Mouse (Mus musculus): ENCODE data around the gene Ctrc. TPM values are rescaled to one million over a fixed set of nuclear protein-coding genes. Genes with fewer than 3 reads are reported as not detected.
A peak's percentile ranks its signal among the peaks of the same experiment; 100 is the strongest.

Gene Ctrc
- polyA plus RNA-seq, 1 experiment from 2014 or later = not detected

GRCm38 (mm10) chr4:141834536-141835095 lies 11.5 kb downstream of the Ctrc start:
- no peak overlapping the region for H3K4me2 ChIP-seq (replicated peaks; ENCODE audit: low read depth, low read length)
- DNase-seq (ENCODE audit: low spot score) = no peak
- H3K9ac ChIP-seq (ENCODE audit: low read depth, low read length) = no peak overlapping the region
- no peak overlapping the region for H3K27ac ChIP-seq (ENCODE audit: low read depth, low read length)
- ATAC-seq (ENCODE audit: low FRiP score) = no peak
- no peak overlapping the region for H3K4me3 ChIP-seq (ENCODE audit: low read depth, low read length)
- no peaks in the 10 kb centered on the region for H3K27me3 ChIP-seq (ENCODE audit: control insufficient read depth, insufficient read depth, low read length)
- no peaks in the 10 kb centered on the region for H3K9me3 ChIP-seq (ENCODE audit: control insufficient read depth, low read length)
- H3K4me1 ChIP-seq (replicated peaks; ENCODE audit: control insufficient read depth, insufficient read depth, low read length) = no peaks in the 10 kb centered on the region
- no peaks in the 10 kb centered on the region for H3K36me3 ChIP-seq (ENCODE audit: control insufficient read depth, insufficient read depth, low read length)
- WGBS = 70% methylated on average over 5 of the region's 5 CpGs

GRCm38 (mm10) chr4:141833911-141834310 lies 12.2 kb downstream of the Ctrc start:
- 50% methylated on average over 1 of the region's 1 CpGs for WGBS

GRCm38 (mm10) chr4:141831361-141831760 lies 14.8 kb downstream of the Ctrc start:
- Histone ChIP-seq H3K4me1 (replicated peaks; ENCODE audit: control insufficient read depth, insufficient read depth, low read length) (no peaks in the 10 kb centered on the region), H3K27me3 (ENCODE audit: control insufficient read depth, insufficient read depth, low read length) (no peaks in the 10 kb centered on the region), H3K9me3 (ENCODE audit: control insufficient read depth, low read length) (no peaks in the 10 kb centered on the region), H3K4me2 (replicated peaks; ENCODE audit: low read depth, low read length) (no peak overlapping the region), H3K4me3 (ENCODE audit: low read depth, low read length) (no peak overlapping the region), H3K27ac (ENCODE audit: low read depth, low read length) (no peak overlapping the region), H3K36me3 (ENCODE audit: control insufficient read depth, insufficient read depth, low read length) (no peaks in the 10 kb centered on the region), H3K9ac (ENCODE audit: low read depth, low read length) (no peak overlapping the region)
- ATAC-seq (ENCODE audit: low FRiP score) = no peak
- DNase-seq (ENCODE audit: low spot score) = no peak
- WGBS = 87% methylated on average over 7 of the region's 7 CpGs

More at GRCm38 (mm10) chr4:141833911-141834310, 12.2 kb downstream of the Ctrc start:
- Histone ChIP-seq H3K27ac (ENCODE audit: low read depth, low read length) (no peak overlapping the region), H3K4me2 (replicated peaks; ENCODE audit: low read depth, low read length) (no peak overlapping the region), H3K9me3 (ENCODE audit: control insufficient read depth, low read length) (no peaks in the 10 kb centered on the region), H3K4me3 (ENCODE audit: low read depth, low read length) (no peak overlapping the region), H3K36me3 (ENCODE audit: control insufficient read depth, insufficient read depth, low read length) (no peaks in the 10 kb centered on the region), H3K4me1 (replicated peaks; ENCODE audit: control insufficient read depth, insufficient read depth, low read length) (no peaks in the 10 kb centered on the region), H3K27me3 (ENCODE audit: control insufficient read depth, insufficient read depth, low read length) (no peaks in the 10 kb centered on the region), H3K9ac (ENCODE audit: low read depth, low read length) (no peak overlapping the region)
- no peak for DNase-seq (ENCODE audit: low spot score)
- no peak for ATAC-seq (ENCODE audit: low FRiP score)

GRCm38 (mm10) chr4:141830381-141830780 lies 15.8 kb downstream of the Ctrc start:
- Histone ChIP-seq H3K4me2 (replicated peaks; ENCODE audit: low read depth, low read length) (no peak overlapping the region), H3K27me3 (ENCODE audit: control insufficient read depth, insufficient read depth, low read length) (no peaks in the 10 kb centered on the region), H3K4me3 (ENCODE audit: low read depth, low read length) (no peak overlapping the region), H3K9me3 (ENCODE audit: control insufficient read depth, low read length) (no peaks in the 10 kb centered on the region), H3K4me1 (replicated peaks; ENCODE audit: control insufficient read depth, insufficient read depth, low read length) (no peaks in the 10 kb centered on the region), H3K9ac (ENCODE audit: low read depth, low read length) (no peak overlapping the region), H3K36me3 (ENCODE audit: control insufficient read depth, insufficient read depth, low read length) (no peaks in the 10 kb centered on the region), H3K27ac (ENCODE audit: low read depth, low read length) (no peak overlapping the region)
- no peak for DNase-seq (ENCODE audit: low spot score)
- no peak for ATAC-seq (ENCODE audit: low FRiP score)
- 62% methylated on average over 11 of the region's 11 CpGs for WGBS

- Histone ChIP-seq H3K9ac (ENCODE audit: low read depth, low read length) (no peak overlapping the region), H3K36me3 (ENCODE audit: control insufficient read depth, insufficient read depth, low read length) (no peaks in the 10 kb centered on the region), H3K27ac (ENCODE audit: low read depth, low read length) (no peak overlapping the region), H3K27me3 (ENCODE audit: control insufficient read depth, insufficient read depth, low read length) (no peaks in the 10 kb centered on the region), H3K4me3 (ENCODE audit: low read depth, low read length) (no peak overlapping the region), H3K4me2 (replicated peaks; ENCODE audit: low read depth, low read length) (no peak overlapping the region), H3K4me1 (replicated peaks; ENCODE audit: control insufficient read depth, insufficient read depth, low read length) (no peaks in the 10 kb centered on the region), H3K9me3 (ENCODE audit: control insufficient read depth, low read length) (no peaks in the 10 kb centered on the region)
- no peak for ATAC-seq (ENCODE audit: low FRiP score)
- 76% methylated on average over 4 of the region's 4 CpGs for WGBS
- no peak for DNase-seq (ENCODE audit: low spot score)
Measured at GRCm38 (mm10) chr4:141828177-141828576, 18.0 kb downstream of the Ctrc start.

GRCm38 (mm10) chr4:141827401-141827800 lies 18.8 kb downstream of the Ctrc start:
- no peaks in the 10 kb centered on the region for H3K9me3 ChIP-seq (ENCODE audit: control insufficient read depth, low read length)
- H3K4me2 ChIP-seq (replicated peaks; ENCODE audit: low read depth, low read length) = no peak overlapping the region
- H3K4me1 ChIP-seq (replicated peaks; ENCODE audit: control insufficient read depth, insufficient read depth, low read length) = no peaks in the 10 kb centered on the region
- DNase-seq (ENCODE audit: low spot score) = no peak
- no peak overlapping the region for H3K4me3 ChIP-seq (ENCODE audit: low read depth, low read length)
- no peak overlapping the region for H3K9ac ChIP-seq (ENCODE audit: low read depth, low read length)
- no peaks in the 10 kb centered on the region for H3K36me3 ChIP-seq (ENCODE audit: control insufficient read depth, insufficient read depth, low read length)
- ATAC-seq (ENCODE audit: low FRiP score) = no peak
- no peaks in the 10 kb centered on the region for H3K27me3 ChIP-seq (ENCODE audit: control insufficient read depth, insufficient read depth, low read length)
- WGBS = 93% methylated on average over 2 of the region's 2 CpGs
- H3K27ac ChIP-seq (ENCODE audit: low read depth, low read length) = no peak overlapping the region

- no peak within 1 kb of the TSS for H3K4me3 ChIP-seq (ENCODE audit: low read depth, low read length)
- no peak within 1 kb of the TSS for H3K9ac ChIP-seq (ENCODE audit: low read depth, low read length)
- H3K4me1 ChIP-seq (replicated peaks; ENCODE audit: control insufficient read depth, insufficient read depth, low read length) = no peaks in the 10 kb centered on the region
- ATAC-seq (ENCODE audit: low FRiP score) (no peak), DNase-seq (ENCODE audit: low spot score) (no peak)
- no peaks in the 10 kb centered on the region for H3K27me3 ChIP-seq (ENCODE audit: control insufficient read depth, insufficient read depth, low read length)
- no peak within 1 kb of the TSS for H3K4me2 ChIP-seq (replicated peaks; ENCODE audit: low read depth, low read length)
- 59% methylated on average over 5 of the region's 5 CpGs for WGBS
- H3K27ac ChIP-seq (ENCODE audit: low read depth, low read length) = no peak within 1 kb of the TSS
- no peaks in the 10 kb centered on the region for H3K9me3 ChIP-seq (ENCODE audit: control insufficient read depth, low read length)
- H3K36me3 ChIP-seq (ENCODE audit: control insufficient read depth, insufficient read depth, low read length) = no peaks in the 10 kb centered on the region
Measured at GRCm38 (mm10) chr4:141826060-141826459, 20.1 kb downstream of the Ctrc start, which contains the start of gene Cela2a. Gene Cela2a, minus strand, starts transcription at chr4:141826160.

GRCm38 (mm10) chr4:141822979-141823378 lies 23.2 kb downstream of the Ctrc start:
- ATAC-seq (ENCODE audit: low FRiP score) (no peak), DNase-seq (ENCODE audit: low spot score) (peak; percentile 25)
- no peak overlapping the region for H3K4me3 ChIP-seq (ENCODE audit: low read depth, low read length)
- H3K9ac ChIP-seq (ENCODE audit: low read depth, low read length) = no peak overlapping the region
- H3K36me3 ChIP-seq (ENCODE audit: control insufficient read depth, insufficient read depth, low read length) = no peaks in the 10 kb centered on the region
- no peak overlapping the region; the same call in 1 of the 2 replicates for H3K4me2 ChIP-seq (replicated peaks; ENCODE audit: low read depth, low read length)
- no peak overlapping the region for H3K27ac ChIP-seq (ENCODE audit: low read depth, low read length)
- no peaks in the 10 kb centered on the region for H3K9me3 ChIP-seq (ENCODE audit: control insufficient read depth, low read length)
- no peaks in the 10 kb centered on the region for H3K27me3 ChIP-seq (ENCODE audit: control insufficient read depth, insufficient read depth, low read length)
- no peaks in the 10 kb centered on the region for H3K4me1 ChIP-seq (replicated peaks; ENCODE audit: control insufficient read depth, insufficient read depth, low read length)
- WGBS = 59% methylated on average over 3 of the region's 3 CpGs

- Histone ChIP-seq H3K4me3 (ENCODE audit: low read depth, low read length) (no peak overlapping the region), H3K27me3 (ENCODE audit: control insufficient read depth, insufficient read depth, low read length) (no peaks in the 10 kb centered on the region), H3K27ac (ENCODE audit: low read depth, low read length) (no peak overlapping the region), H3K9ac (ENCODE audit: low read depth, low read length) (no peak overlapping the region), H3K9me3 (ENCODE audit: control insufficient read depth, low read length) (no peaks in the 10 kb centered on the region), H3K4me2 (replicated peaks; ENCODE audit: low read depth, low read length) (no peak overlapping the region), H3K36me3 (ENCODE audit: control insufficient read depth, insufficient read depth, low read length) (no peaks in the 10 kb centered on the region), H3K4me1 (replicated peaks; ENCODE audit: control insufficient read depth, insufficient read depth, low read length) (no peaks in the 10 kb centered on the region)
- 73% methylated on average over 10 of the region's 10 CpGs for WGBS
- ATAC-seq (ENCODE audit: low FRiP score) (no peak), DNase-seq (ENCODE audit: low spot score) (no peak)
Measured at GRCm38 (mm10) chr4:141822089-141822488, 24.1 kb downstream of the Ctrc start.

Data from hindbrain, embryonic 11.5 days (tissue).